Mouse (Mus musculus): Measurements from ENCODE around the gene 2410137M14Rik. TPM values are rescaled to one million over a fixed set of nuclear protein-coding genes. Genes with fewer than 3 reads are reported as not detected.

The 2410137M14Rik gene
- polyA plus RNA-seq, 1 experiment from 2014 or later = not detected

GRCm38 (mm10) chr17:36948286-36948685, 32.8 kb downstream of the 2410137M14Rik start:
- no peak overlapping the region for H3K4me3 ChIP-seq (ENCODE audit: low read depth, low read length)
- 95% methylated on average over 1 of the region's 1 CpGs for WGBS
- no peak for ATAC-seq
- peaks cover 14% of the 10 kb centered on the region for H3K4me1 ChIP-seq (ENCODE audit: control insufficient read depth, insufficient read depth, low read length)
- DNase-seq (ENCODE audit: low spot score) = no peak
- H3K9ac ChIP-seq (ENCODE audit: low read length) = no peak overlapping the region
- H3K9me3 ChIP-seq (replicated peaks; ENCODE audit: control insufficient read depth, low read length) = no peaks in the 10 kb centered on the region
- peaks cover 15% of the 10 kb centered on the region for H3K27me3 ChIP-seq (replicated peaks; ENCODE audit: control insufficient read depth, insufficient read depth, low read length)
- H3K36me3 ChIP-seq (ENCODE audit: control insufficient read depth, insufficient read depth, low read length) = peaks cover 16% of the 10 kb centered on the region
- no peak overlapping the region for H3K4me2 ChIP-seq (ENCODE audit: low read length)
- H3K27ac ChIP-seq (ENCODE audit: low read depth, low read length) = no peak overlapping the region

- Histone ChIP-seq H3K9me3 (replicated peaks; ENCODE audit: control insufficient read depth, low read length) (no peaks in the 10 kb centered on the region), H3K4me1 (ENCODE audit: control insufficient read depth, insufficient read depth, low read length) (peaks cover 14% of the 10 kb centered on the region), H3K4me3 (ENCODE audit: low read depth, low read length) (peak overlapping the region; percentile 44), H3K27ac (ENCODE audit: low read depth, low read length) (peak overlapping the region; percentile 33; the same call in 1 of the 2 replicates), H3K36me3 (ENCODE audit: control insufficient read depth, insufficient read depth, low read length) (peaks cover 16% of the 10 kb centered on the region), H3K4me2 (ENCODE audit: low read length) (peak overlapping the region; percentile 90), H3K9ac (ENCODE audit: low read length) (peak overlapping the region; percentile 80), H3K27me3 (replicated peaks; ENCODE audit: control insufficient read depth, insufficient read depth, low read length) (peaks cover 25% of the 10 kb centered on the region)
- ATAC-seq = peak; percentile 47
- peak; percentile 61 for DNase-seq (ENCODE audit: low spot score)
- 1% methylated on average over 61 of the region's 62 CpGs for WGBS
Observed at GRCm38 (mm10) chr17:36947051-36947819, 33.8 kb downstream of the 2410137M14Rik start.

GRCm38 (mm10) chr17:36944121-36944775, 36.8 kb downstream of the 2410137M14Rik start:
- H3K27ac ChIP-seq (ENCODE audit: low read depth, low read length) = no peak overlapping the region
- no peak for DNase-seq (ENCODE audit: low spot score)
- no peak for ATAC-seq
- 15% methylated on average over 9 of the region's 9 CpGs for WGBS
- no peaks in the 10 kb centered on the region for H3K9me3 ChIP-seq (replicated peaks; ENCODE audit: control insufficient read depth, low read length)
- peaks cover 12% of the 10 kb centered on the region for H3K36me3 ChIP-seq (ENCODE audit: control insufficient read depth, insufficient read depth, low read length)
- H3K27me3 ChIP-seq (replicated peaks; ENCODE audit: control insufficient read depth, insufficient read depth, low read length) = peaks cover 25% of the 10 kb centered on the region
- H3K4me1 ChIP-seq (ENCODE audit: control insufficient read depth, insufficient read depth, low read length) = peaks cover 5% of the 10 kb centered on the region
- no peak overlapping the region for H3K4me3 ChIP-seq (ENCODE audit: low read depth, low read length)
- H3K4me2 ChIP-seq (ENCODE audit: low read length) = no peak overlapping the region
- no peak overlapping the region for H3K9ac ChIP-seq (ENCODE audit: low read length)

- no peak for DNase-seq (ENCODE audit: low spot score)
- no peak overlapping the region for H3K27ac ChIP-seq (ENCODE audit: low read depth, low read length)
- no peak for ATAC-seq
- WGBS = 23% methylated on average over 5 of the region's 5 CpGs
- peak overlapping the region; percentile 31; the same call in 1 of the 2 replicates for H3K4me3 ChIP-seq (ENCODE audit: low read depth, low read length)
- no peak overlapping the region for H3K9ac ChIP-seq (ENCODE audit: low read length)
- H3K9me3 ChIP-seq (replicated peaks; ENCODE audit: control insufficient read depth, low read length) = no peaks in the 10 kb centered on the region
- H3K4me2 ChIP-seq (ENCODE audit: low read length) = no peak overlapping the region
- H3K27me3 ChIP-seq (replicated peaks; ENCODE audit: control insufficient read depth, insufficient read depth, low read length) = peaks cover 25% of the 10 kb centered on the region
- peaks cover 6% of the 10 kb centered on the region; the same call in 1 of the 2 replicates for H3K36me3 ChIP-seq (ENCODE audit: control insufficient read depth, insufficient read depth, low read length)
- H3K4me1 ChIP-seq (ENCODE audit: control insufficient read depth, insufficient read depth, low read length) = peaks cover 5% of the 10 kb centered on the region
Observed at GRCm38 (mm10) chr17:36943691-36944090, 37.3 kb downstream of the 2410137M14Rik start.

GRCm38 (mm10) chr17:36942791-36943471, 38.1 kb downstream of the 2410137M14Rik start, which contains the start of gene Rnf39:
Gene Rnf39, plus strand, starts transcription at chr17:36942918.
- peak within 1 kb of the TSS; percentile 43 for H3K9ac ChIP-seq (ENCODE audit: low read length)
- peak within 1 kb of the TSS; percentile 56 for H3K4me2 ChIP-seq (ENCODE audit: low read length)
- H3K36me3 ChIP-seq (ENCODE audit: control insufficient read depth, insufficient read depth, low read length) = no peaks in the 10 kb centered on the region
- DNase-seq (ENCODE audit: low spot score) (peak; percentile 14), ATAC-seq (no peak)
- peak within 1 kb of the TSS; percentile 31 for H3K4me3 ChIP-seq (ENCODE audit: low read depth, low read length)
- no peaks in the 10 kb centered on the region for H3K9me3 ChIP-seq (replicated peaks; ENCODE audit: control insufficient read depth, low read length)
- H3K4me1 ChIP-seq (ENCODE audit: control insufficient read depth, insufficient read depth, low read length) = peaks cover 5% of the 10 kb centered on the region
- 3% methylated on average over 45 of the region's 59 CpGs for WGBS
- no peak within 1 kb of the TSS for H3K27ac ChIP-seq (ENCODE audit: low read depth, low read length)
- H3K27me3 ChIP-seq (replicated peaks; ENCODE audit: control insufficient read depth, insufficient read depth, low read length) = peaks cover 25% of the 10 kb centered on the region

GRCm38 (mm10) chr17:36942391-36942790, 38.6 kb downstream of the 2410137M14Rik start:
- no peaks in the 10 kb centered on the region for H3K9me3 ChIP-seq (replicated peaks; ENCODE audit: control insufficient read depth, low read length)
- no peaks in the 10 kb centered on the region for H3K36me3 ChIP-seq (ENCODE audit: control insufficient read depth, insufficient read depth, low read length)
- peak; percentile 31 for DNase-seq (ENCODE audit: low spot score)
- no peak overlapping the region for H3K9ac ChIP-seq (ENCODE audit: low read length)
- H3K4me3 ChIP-seq (ENCODE audit: low read depth, low read length) = peak overlapping the region; percentile 31; the same call in 1 of the 2 replicates
- H3K27me3 ChIP-seq (replicated peaks; ENCODE audit: control insufficient read depth, insufficient read depth, low read length) = peaks cover 25% of the 10 kb centered on the region
- ATAC-seq = peak; percentile 24; the same call in 1 of the 2 replicates
- H3K27ac ChIP-seq (ENCODE audit: low read depth, low read length) = no peak overlapping the region
- 48% methylated on average over 10 of the region's 10 CpGs for WGBS
- peak overlapping the region; percentile 56 for H3K4me2 ChIP-seq (ENCODE audit: low read length)
- peaks cover 5% of the 10 kb centered on the region; the same call in 1 of the 2 replicates for H3K4me1 ChIP-seq (ENCODE audit: control insufficient read depth, insufficient read depth, low read length)

- no peaks in the 10 kb centered on the region for H3K4me1 ChIP-seq (ENCODE audit: control insufficient read depth, insufficient read depth, low read length)
- no peak overlapping the region for H3K4me3 ChIP-seq (ENCODE audit: low read depth, low read length)
- no peaks in the 10 kb centered on the region for H3K36me3 ChIP-seq (ENCODE audit: control insufficient read depth, insufficient read depth, low read length)
- H3K9me3 ChIP-seq (replicated peaks; ENCODE audit: control insufficient read depth, low read length) = no peaks in the 10 kb centered on the region
- no peak overlapping the region for H3K27ac ChIP-seq (ENCODE audit: low read depth, low read length)
- WGBS = 85% methylated on average over 2 of the region's 2 CpGs
- H3K9ac ChIP-seq (ENCODE audit: low read length) = no peak overlapping the region
- H3K27me3 ChIP-seq (replicated peaks; ENCODE audit: control insufficient read depth, insufficient read depth, low read length) = peaks cover 8% of the 10 kb centered on the region
- ATAC-seq (no peak), DNase-seq (ENCODE audit: low spot score) (no peak)
- no peak overlapping the region for H3K4me2 ChIP-seq (ENCODE audit: low read length)
Observed at GRCm38 (mm10) chr17:36938056-36938455, 43.0 kb downstream of the 2410137M14Rik start.

GRCm38 (mm10) chr17:36931806-36932205, 49.2 kb downstream of the 2410137M14Rik start:
- H3K27ac ChIP-seq (ENCODE audit: low read depth, low read length) = no peak overlapping the region
- H3K4me1 ChIP-seq (ENCODE audit: control insufficient read depth, insufficient read depth, low read length) = no peaks in the 10 kb centered on the region
- 65% methylated on average over 2 of the region's 2 CpGs for WGBS
- no peaks in the 10 kb centered on the region for H3K36me3 ChIP-seq (ENCODE audit: control insufficient read depth, insufficient read depth, low read length)
- H3K27me3 ChIP-seq (replicated peaks; ENCODE audit: control insufficient read depth, insufficient read depth, low read length) = no peaks in the 10 kb centered on the region
- DNase-seq (ENCODE audit: low spot score) (no peak), ATAC-seq (no peak)
- no peaks in the 10 kb centered on the region for H3K9me3 ChIP-seq (replicated peaks; ENCODE audit: control insufficient read depth, low read length)
- no peak overlapping the region for H3K4me3 ChIP-seq (ENCODE audit: low read depth, low read length)
- H3K9ac ChIP-seq (ENCODE audit: low read length) = no peak overlapping the region
- H3K4me2 ChIP-seq (ENCODE audit: low read length) = no peak overlapping the region

Measured in forebrain, embryonic 14.5 days (tissue).